Mouse (Mus musculus) megakaryocyte, embryonic 14.5 days (primary cell): ENCODE data around the gene Adamtsl3.

ENCODE experiments used
- FLI1 ChIP-seq: IDR thresholded peaks from 2 replicates; pipeline ENCODE4 v1.6.1; 2012; ENCODE audit warnings: low read length, inconsistent platforms, mixed read lengths
- GATA1 ChIP-seq: IDR thresholded peaks from 3 replicates; pipeline ENCODE4 v1.6.1; 2012; ENCODE audit warnings: mixed read lengths, low read length, inconsistent platforms, borderline replicate concordance

- TF ChIP-seq FLI1, result no peak
- TF ChIP-seq GATA1, result no peak
Measured at GRCm38 (mm10) chr7:82478861-82479755, 143.6 kb downstream of the Adamtsl3 start.
